Mouse (Mus musculus) right cerebral cortex, postnatal 36 days (tissue): Measurements from ENCODE around the gene Rgs6.

Experiments
- DNase-seq, 2 experiments: peaks; one replicate each; pipeline ENCODE4 v3.0.0; 2022; ENCODE audit warnings: low spot score in 2 of 2, mixed read lengths in 1 of 2

Rgs6 gene

DNA sequence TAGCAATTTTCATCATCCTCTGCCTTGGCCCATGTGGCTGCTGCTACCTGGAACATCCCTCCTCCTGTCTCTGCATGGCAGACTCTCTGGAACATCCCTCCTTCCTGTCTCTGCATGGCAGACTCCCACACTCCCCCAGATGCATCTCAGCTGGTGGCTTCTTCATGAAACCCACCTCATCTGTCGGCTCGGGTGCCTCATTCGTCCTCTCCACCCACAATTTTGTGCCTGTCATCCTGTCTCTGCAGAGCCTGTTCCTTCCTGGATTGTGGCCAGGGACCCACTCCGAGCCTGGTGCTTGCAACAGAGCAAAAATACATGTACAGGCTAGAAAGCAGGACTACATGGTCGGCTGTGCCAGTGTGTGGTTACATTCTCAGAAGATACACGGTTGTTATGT is 168.7 kb downstream of the Rgs6 start:
- peak; percentile 77 to 79 for DNase-seq

- no peak for DNase-seq
Observed at GRCm38 (mm10) chr12:82757367-82757766, 169.3 kb downstream of the Rgs6 start.

DNA sequence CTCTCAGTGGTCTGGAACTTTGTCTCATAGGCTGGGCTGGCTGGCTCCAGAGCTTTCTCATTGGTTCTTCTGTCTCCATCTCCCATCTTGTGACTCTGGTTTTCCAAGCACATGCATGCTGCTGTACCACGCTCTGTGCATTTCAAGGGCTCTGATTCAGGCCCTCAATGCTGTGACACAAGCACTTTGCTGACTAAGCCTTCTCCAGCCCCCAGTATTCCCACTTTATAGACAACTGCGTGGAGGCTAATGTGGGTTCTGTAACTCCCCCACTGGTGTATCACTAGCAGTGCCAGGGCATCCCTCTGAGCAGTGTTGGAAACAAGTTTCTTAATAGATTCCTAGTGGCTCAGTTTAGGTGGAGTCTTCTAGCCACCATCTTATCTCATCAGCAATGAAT is 174.0 kb downstream of the Rgs6 start:
- DNase-seq, result no peak

GRCm38 (mm10) chr12:82768726-82769125 is 180.6 kb downstream of the Rgs6 start:
- no peak for DNase-seq

DNA sequence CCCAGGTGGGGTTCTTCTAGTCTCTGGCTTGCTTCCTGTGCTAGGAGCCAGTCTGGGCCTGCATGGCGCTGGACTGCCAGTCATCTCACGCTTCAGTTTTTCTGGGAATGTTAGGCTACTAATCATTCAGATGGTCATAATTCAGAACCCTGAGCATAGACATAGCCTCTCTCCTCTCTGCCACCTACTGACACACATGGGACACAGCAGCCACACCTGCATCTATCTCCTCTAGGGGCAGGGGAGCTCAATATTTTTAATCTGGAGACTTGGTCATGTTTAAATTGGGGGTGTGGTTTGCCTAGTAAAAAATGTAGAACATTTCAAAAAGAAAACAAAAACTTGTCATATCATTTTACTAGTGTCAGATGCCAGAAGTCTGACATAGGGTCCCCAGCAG is 184.1 kb downstream of the Rgs6 start:
- DNase-seq, result no peak

- no peak for DNase-seq
Observed at GRCm38 (mm10) chr12:82774576-82774975, 186.5 kb downstream of the Rgs6 start.

DNA sequence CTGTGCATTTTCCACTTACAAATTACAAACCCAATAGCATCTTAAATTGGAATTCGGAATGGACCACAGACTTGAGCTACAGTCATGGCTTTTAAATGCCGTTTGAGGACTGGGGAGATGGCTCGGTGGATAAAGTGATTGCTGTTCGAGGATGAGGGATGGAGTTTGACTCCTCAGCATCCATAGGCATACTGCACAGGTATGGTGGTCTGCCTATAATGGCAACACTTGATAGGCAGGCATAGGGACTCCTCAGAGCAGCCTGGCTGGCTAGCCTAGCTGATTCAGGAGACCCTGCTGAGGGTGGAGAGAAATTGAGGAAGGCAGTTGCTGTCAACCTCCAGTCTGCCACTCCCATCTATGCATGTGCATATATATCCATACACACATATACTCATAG is 188.6 kb downstream of the Rgs6 start:
- no peak for DNase-seq

DNA sequence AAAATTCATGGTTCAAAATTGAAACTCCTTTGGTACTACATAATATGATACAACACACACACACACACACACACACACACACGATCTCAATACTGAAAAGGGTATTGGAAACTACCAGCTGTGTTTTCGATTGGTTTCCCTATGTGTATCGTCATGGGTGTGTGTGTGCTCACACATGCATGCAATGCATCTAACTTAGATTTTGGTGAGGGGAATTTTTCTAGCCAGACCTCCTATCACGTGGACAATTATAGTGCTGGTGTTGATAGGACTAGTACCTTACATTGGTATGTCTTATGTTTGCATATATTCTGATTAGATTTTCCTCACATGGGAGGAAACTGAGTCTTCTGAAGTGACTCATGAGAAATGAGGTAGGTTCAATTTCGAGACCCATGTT is 192.8 kb downstream of the Rgs6 start:
- no peak for DNase-seq

- no peak for DNase-seq
Observed at GRCm38 (mm10) chr12:82781414-82781813, 193.3 kb downstream of the Rgs6 start.

DNA sequence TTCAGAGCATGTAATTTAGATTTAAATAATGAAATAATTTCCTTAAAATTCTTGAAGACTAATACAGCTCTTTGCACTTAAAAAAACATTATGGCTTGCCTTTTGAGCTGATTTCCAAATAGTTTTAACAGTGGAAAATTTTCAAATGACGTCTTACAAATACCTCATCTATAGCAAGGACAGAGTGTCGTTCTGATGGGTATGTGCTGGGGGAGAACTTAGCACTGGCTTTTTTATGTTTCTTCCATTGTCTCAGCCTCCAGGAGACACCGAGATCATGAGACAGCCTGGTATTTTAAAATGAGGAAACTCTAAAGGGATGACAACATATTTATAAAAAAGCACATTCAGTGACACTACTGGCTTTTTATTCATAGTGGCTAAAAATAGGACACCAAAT is 204.0 kb downstream of the Rgs6 start:
- DNase-seq, result no peak

GRCm38 (mm10) chr12:82799892-82800291 is 211.8 kb downstream of the Rgs6 start:
- DNase-seq, result no peak

DNA sequence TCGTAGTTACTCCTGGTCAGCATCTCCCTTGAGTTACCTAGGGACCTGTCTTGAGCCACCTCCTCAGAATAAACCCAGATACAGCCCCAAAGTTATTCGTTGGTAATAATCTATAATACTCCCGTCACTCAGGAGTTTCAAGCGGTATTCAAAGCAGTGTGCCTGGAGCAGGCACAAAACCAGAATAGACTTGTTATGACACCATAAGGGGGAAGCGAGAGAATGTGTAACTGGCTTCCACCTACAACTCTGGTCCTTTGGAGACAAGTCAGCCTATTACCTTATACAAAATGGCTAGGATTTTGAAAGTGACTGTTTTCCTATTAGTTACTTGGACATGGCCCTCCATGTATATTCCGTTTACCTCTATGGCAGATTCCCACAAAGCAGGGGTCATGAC is 213.6 kb downstream of the Rgs6 start:
- DNase-seq, result no peak

GRCm38 (mm10) chr12:82802711-82803110 is 214.6 kb downstream of the Rgs6 start:
- no peak for DNase-seq

- no peak for DNase-seq
Observed at GRCm38 (mm10) chr12:82805167-82805566, 217.1 kb downstream of the Rgs6 start.

- no peak for DNase-seq
Observed at GRCm38 (mm10) chr12:82810631-82811030, 222.5 kb downstream of the Rgs6 start.

DNA sequence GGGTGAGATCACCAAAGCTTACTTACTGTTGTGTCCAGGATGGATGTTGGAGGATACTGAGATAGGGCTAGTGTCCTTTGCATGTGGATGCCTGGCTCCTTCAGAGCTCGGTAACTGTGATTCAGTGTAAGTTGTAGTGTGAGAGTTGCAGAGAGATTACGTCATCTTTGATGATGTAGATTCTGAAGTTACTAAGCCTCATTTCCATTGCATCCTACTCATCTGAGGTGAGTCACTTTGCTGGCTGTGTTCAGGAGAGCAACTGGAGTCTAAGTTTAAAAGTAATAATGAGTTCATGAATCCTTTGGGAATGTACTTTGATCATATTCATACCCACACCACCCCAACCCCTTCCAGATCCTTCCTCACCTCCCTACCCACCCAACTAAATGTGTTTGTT is 227.9 kb downstream of the Rgs6 start:
- DNase-seq, result no peak

DNA sequence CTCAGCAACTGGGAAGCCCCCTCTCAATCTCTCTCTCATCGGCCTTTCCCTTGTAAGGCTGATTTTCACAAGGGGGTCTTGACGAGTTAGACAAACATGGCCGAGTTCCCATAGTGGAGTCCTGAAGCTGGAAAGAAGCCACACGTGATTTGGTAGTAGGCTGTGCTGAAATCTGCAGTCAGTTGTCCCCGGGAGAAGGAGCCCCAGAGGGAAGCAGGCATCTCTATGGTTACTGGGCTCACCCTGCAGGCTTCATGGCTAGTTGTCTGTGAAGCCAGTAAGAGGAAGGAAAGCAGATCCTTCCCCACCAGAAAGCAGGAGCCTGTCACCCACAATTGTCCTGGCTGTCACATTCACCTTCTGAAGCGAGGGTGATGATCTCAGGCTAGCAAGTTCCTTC is 231.2 kb downstream of the Rgs6 start:
- DNase-seq, result no peak

DNA sequence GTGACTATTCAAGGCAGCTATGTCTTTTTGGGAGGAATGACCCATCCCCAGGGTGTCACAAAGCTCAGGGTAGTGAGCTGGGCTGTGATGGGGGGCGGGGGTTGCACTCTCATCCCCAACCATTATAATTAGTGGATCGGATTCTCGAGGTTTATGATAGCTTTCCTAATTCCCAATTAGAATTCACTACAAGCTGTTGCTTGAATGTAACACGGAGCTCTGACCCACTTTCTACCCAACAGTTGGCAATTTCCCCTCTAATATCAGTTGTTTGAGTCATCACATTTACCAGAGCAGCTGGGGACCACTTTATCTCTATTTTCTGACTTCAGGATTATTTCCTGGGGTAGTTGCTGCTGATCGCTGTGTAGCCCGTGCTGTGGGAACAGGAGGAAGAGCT is 231.9 kb downstream of the Rgs6 start:
- DNase-seq, result no peak

DNA sequence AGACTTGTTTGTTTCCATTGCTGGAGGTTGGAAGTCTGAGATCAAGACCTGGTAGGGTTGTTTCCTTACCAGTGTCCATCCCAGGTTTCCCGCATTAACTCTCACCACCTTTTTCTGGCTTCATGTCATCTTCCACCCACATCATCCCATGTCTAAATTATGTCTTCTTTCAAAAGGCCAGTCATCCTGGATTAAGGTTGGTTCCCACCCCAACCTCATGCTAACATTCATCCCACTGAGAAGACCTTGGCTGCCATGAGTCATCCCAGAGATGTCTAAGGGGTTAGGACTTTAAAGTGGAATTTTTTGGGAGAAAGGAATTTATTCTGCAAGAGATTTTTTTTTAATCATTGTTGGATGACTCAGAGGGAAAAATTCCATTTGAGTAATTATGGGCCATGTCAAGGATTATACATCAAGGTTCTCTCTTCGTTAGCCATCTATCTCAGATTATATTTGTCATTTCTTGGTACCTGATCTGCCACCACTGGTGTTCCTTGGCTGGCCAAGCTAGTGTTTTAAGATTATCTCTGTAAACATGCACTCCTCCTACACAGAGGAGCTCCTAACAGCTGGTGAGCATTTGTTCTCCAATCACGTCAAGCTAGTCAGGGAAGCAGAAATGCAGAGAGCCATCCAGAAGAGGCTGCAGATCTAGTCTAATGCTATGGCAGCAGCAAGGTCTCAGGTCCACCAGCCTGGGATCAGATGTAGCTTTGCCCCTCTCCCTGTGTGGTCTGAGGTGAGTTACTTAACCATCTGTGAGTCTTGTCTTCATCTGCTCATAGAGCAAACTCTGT is 234.9 kb downstream of the Rgs6 start:
- DNase-seq, result peak in 1 of 2 experiments; percentile 27

DNA sequence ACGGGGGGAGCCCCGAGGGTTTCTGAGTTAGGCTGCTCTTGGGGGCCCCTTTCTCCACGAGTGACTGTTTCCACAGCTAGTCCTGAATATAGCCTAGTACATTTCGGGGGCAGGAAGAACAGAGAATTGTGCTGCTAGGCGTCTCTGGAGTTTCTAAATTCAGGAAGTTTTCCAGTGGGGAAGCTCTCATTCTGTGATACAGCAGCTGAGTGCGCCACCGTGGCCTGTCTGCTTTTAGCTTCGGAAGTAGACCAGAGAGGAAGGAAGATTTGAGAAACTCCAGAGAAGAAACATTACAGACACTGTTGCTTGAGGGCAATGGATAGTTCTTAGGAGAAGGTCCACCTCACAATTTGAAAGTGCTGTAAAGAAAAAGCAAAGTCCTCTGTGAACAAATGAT is 242.2 kb downstream of the Rgs6 start:
- no peak for DNase-seq

- no peak for DNase-seq
Observed at GRCm38 (mm10) chr12:82838544-82838943, 250.5 kb downstream of the Rgs6 start.

- no peak for DNase-seq
Observed at GRCm38 (mm10) chr12:82841566-82841965, 253.5 kb downstream of the Rgs6 start.

GRCm38 (mm10) chr12:82848304-82848872 is 260.3 kb downstream of the Rgs6 start:
- no peak for DNase-seq

DNA sequence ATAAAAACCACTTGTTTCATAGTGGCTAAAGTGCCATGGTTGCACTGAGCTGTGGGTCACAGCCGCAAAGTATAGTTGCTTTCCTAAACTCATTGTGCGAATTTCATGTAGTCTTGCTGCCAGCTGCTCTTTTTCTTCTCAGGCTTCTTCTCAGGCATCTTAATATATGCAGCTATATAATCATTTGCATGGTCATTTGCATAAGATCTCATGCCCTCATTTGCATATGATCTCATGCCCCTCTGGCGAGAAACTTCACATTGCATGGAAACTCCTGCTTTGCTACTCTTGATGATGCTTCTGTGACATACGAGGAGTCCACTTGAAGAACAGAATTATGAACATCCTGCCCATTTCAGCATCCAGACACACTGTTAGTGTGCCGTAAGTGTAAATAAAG is 266.8 kb downstream of the Rgs6 start:
- DNase-seq, result no peak
